Mouse (Mus musculus): ENCODE measurements at regions not wholly inside any gene's neighbourhood (a gene's known extent, or its start where the extent isn't known, plus 50 kb on each side); places are given as distances from the start of the nearest gene placed in this dataset.

DNA sequence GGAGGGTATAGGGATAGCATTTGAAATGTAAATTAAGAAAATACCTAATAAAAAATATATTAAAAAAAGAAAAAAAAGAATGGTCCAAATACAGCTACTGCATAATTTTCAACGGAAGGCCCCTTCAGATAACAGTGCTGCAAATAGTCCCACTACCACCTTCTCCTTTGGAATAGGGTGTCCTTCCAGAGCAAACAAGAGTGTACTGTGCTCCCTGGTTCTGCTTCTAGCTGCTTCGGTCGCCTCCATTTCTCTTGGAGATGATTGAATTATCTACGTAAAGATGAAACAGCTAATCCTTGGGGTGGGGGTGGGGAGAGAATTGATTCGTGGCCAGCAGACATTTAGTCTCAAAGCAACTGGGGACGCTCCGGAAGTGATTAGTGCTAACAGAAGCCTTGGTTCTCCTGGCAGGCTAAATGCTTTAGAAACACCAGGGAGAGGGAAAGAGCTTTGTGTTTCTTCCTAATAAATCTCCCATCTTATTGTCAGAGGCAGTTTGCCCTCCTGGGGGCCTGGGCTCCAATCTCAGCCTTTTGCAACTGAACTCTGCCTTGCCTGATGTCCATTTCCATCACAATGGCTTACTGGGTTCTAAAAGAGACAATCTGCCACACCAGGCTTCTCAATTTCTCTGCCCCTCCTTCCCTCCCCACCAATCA lies 184.5 kb upstream of the Tbl1xr1 start:
- TF ChIP-seq EP300 (IDR thresholded peaks at IDR 0.05; ENCODE audit: low read depth) (no peak), CTCF (IDR thresholded peaks at IDR 0.05; ENCODE audit: low read depth) (no peak)
- H3K27ac ChIP-seq (ENCODE audit: low read depth) = no peak overlapping the region
- H3K27me3 ChIP-seq (ENCODE audit: control insufficient read depth, insufficient read depth, low read length) = no peaks in the 10 kb centered on the region
- H3K9me3 ChIP-seq (replicated peaks; ENCODE audit: control insufficient read depth, low read length) = no peaks in the 10 kb centered on the region
- DNase-seq (ENCODE audit: low spot score) = no peak
- no peak overlapping the region for H3K9ac ChIP-seq (replicated peaks; ENCODE audit: low read depth, low read length)
- H3K36me3 ChIP-seq (replicated peaks; ENCODE audit: control insufficient read depth, insufficient read depth, low read length) = no peaks in the 10 kb centered on the region
- ATAC-seq (ENCODE audit: insufficient read depth, low read depth) = no peak
- 55% methylated on average over 7 of the region's 7 CpGs for WGBS
- H3K4me1 ChIP-seq (ENCODE audit: control insufficient read depth, insufficient read depth) = no peaks in the 10 kb centered on the region
- no peak overlapping the region for H3K4me3 ChIP-seq (ENCODE audit: low read depth, low read length)
- H3K4me2 ChIP-seq (ENCODE audit: low read depth, low read length) = no peak overlapping the region

DNA sequence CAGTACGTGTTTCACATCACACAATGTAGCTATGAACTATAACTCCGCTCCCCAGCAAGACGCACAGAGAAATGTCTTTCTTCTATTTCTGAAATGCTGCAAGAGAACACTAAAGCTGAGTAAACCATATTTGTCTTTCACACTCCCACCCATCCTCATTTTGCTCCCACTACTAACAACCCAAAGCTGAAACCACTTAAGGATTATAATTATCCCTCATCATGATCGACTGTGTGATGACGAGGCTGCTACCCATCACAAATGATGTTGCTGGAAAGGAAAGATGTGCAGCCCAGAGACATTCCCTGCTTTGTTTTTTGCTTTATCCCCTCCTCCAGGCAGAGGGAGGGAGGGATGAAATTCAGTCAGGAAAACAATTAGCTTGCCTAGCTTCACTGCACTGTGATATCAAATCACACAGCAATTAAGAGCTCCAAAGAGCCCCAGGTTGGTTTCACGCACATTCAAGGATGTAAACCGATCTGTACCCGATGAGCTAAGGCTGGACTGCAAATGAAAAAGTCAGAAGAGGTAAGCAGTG lies 183.5 kb upstream of the Tbl1xr1 start:
- Histone ChIP-seq H3K9me3 (replicated peaks; ENCODE audit: control insufficient read depth, low read length) (no peaks in the 10 kb centered on the region), H3K4me2 (ENCODE audit: low read depth, low read length) (no peak overlapping the region), H3K4me3 (ENCODE audit: low read depth, low read length) (no peak overlapping the region), H3K27me3 (ENCODE audit: control insufficient read depth, insufficient read depth, low read length) (no peaks in the 10 kb centered on the region), H3K27ac (ENCODE audit: low read depth) (no peak overlapping the region), H3K4me1 (ENCODE audit: control insufficient read depth, insufficient read depth) (no peaks in the 10 kb centered on the region), H3K9ac (replicated peaks; ENCODE audit: low read depth, low read length) (no peak overlapping the region), H3K36me3 (replicated peaks; ENCODE audit: control insufficient read depth, insufficient read depth, low read length) (no peaks in the 10 kb centered on the region)
- ATAC-seq (ENCODE audit: insufficient read depth, low read depth) (no peak), DNase-seq (ENCODE audit: low spot score) (no peak)
- TF ChIP-seq EP300 (IDR thresholded peaks at IDR 0.05; ENCODE audit: low read depth) (no peak), CTCF (IDR thresholded peaks at IDR 0.05; ENCODE audit: low read depth) (no peak)
- 57% methylated on average over 8 of the region's 8 CpGs for WGBS

DNA sequence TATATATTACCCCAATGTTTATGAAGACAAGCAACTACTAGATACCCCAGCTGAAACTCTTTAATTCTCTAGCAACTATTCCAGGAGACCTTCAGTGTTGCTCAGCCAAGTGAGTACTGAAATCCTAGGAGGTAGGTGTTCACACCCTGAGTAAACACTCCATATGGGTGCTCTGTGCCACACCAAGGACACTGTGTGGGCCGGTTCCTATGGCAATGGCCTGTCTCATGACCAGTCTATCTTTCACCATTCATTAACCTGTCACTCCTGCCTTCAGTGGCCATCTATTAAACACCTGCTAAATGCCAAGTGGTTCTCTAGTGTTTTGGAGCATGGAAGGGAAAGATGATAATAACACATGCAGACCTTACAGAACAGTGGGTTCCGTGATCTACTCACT lies 180.9 kb upstream of the Tbl1xr1 start:
- Histone ChIP-seq H3K4me2 (ENCODE audit: low read depth, low read length) (no peak overlapping the region), H3K27me3 (ENCODE audit: control insufficient read depth, insufficient read depth, low read length) (no peaks in the 10 kb centered on the region), H3K4me3 (ENCODE audit: low read depth, low read length) (no peak overlapping the region), H3K9me3 (replicated peaks; ENCODE audit: control insufficient read depth, low read length) (no peaks in the 10 kb centered on the region), H3K9ac (replicated peaks; ENCODE audit: low read depth, low read length) (no peak overlapping the region), H3K27ac (ENCODE audit: low read depth) (no peak overlapping the region), H3K36me3 (replicated peaks; ENCODE audit: control insufficient read depth, insufficient read depth, low read length) (no peaks in the 10 kb centered on the region), H3K4me1 (ENCODE audit: control insufficient read depth, insufficient read depth) (no peaks in the 10 kb centered on the region)
- DNase-seq (ENCODE audit: low spot score) (no peak), ATAC-seq (ENCODE audit: insufficient read depth, low read depth) (no peak)
- 82% methylated on average over 2 of the region's 2 CpGs for WGBS
- no peak for TF ChIP-seq CTCF (IDR thresholded peaks at IDR 0.05; ENCODE audit: low read depth)
- TF ChIP-seq EP300 (IDR thresholded peaks at IDR 0.05; ENCODE audit: low read depth) = no peak

DNA sequence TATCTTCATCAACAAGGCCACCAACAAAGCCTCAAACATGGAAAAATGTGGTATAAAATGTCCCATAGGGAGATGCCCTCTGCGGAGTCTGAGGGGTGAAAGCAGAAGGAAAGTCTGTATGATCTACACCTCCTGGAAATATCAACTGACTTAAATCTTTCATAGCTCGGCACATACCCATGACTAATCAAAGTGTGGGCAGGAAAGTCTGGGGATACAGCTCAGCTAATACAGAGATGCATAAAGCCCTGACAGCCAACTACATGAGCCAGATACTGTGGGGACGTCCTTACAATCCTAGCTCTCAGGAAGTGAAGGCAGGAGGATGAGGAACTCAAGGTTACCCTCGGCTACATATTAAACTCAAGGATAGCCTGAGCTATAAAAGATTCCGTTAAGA lies 178.2 kb upstream of the Tbl1xr1 start:
- Histone ChIP-seq H3K27me3 (ENCODE audit: control insufficient read depth, insufficient read depth, low read length) (no peaks in the 10 kb centered on the region), H3K27ac (ENCODE audit: low read depth) (no peak overlapping the region), H3K9ac (replicated peaks; ENCODE audit: low read depth, low read length) (no peak overlapping the region), H3K4me3 (ENCODE audit: low read depth, low read length) (no peak overlapping the region), H3K36me3 (replicated peaks; ENCODE audit: control insufficient read depth, insufficient read depth, low read length) (no peaks in the 10 kb centered on the region), H3K9me3 (replicated peaks; ENCODE audit: control insufficient read depth, low read length) (no peaks in the 10 kb centered on the region), H3K4me2 (ENCODE audit: low read depth, low read length) (no peak overlapping the region), H3K4me1 (ENCODE audit: control insufficient read depth, insufficient read depth) (no peaks in the 10 kb centered on the region)
- 62% methylated on average over 5 of the region's 5 CpGs for WGBS
- DNase-seq (ENCODE audit: low spot score) (no peak), ATAC-seq (ENCODE audit: insufficient read depth, low read depth) (no peak)
- no peak for TF ChIP-seq EP300 (IDR thresholded peaks at IDR 0.05; ENCODE audit: low read depth)
- no peak for TF ChIP-seq CTCF (IDR thresholded peaks at IDR 0.05; ENCODE audit: low read depth)

DNA sequence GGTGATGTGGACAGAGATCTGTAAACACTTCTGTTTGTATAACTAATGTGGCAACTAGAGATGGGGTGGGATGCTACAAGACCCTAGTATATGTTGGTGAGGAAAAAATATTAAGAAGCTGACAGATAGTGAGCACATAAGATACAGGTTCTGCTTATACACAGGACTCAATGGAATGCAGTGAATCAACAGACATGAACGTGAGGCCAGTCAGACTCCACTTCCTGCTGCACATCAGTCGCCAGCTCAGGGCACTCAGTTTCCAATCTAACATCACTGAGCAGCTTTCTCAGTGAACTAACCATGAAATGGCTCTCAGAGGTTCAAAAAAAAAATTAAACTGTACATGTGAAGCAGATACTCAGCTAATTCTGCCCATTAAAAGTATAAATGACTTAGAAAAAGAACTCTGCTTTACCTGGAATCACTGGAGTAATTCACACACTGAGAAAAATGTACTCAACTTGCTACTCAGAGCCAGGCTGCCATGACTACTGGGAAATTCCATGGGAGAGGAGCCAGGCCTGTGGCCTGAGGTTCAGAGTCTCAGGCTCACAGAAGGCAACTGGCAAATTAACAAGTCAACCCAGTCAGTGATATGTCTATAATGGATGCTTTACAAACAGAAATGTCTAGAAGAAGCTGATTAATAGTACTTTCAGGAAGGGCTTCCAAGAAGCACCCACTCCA lies 170.9 kb upstream of the Tbl1xr1 start:
- no peak overlapping the region for H3K9ac ChIP-seq (replicated peaks; ENCODE audit: low read depth, low read length)
- ATAC-seq (ENCODE audit: insufficient read depth, low read depth) = no peak
- H3K4me3 ChIP-seq (ENCODE audit: low read depth, low read length) = no peak overlapping the region
- 0 out of 2 replicates have a peak, but pooled peaks cover 2% of the 10 kb centered on the region for H3K4me1 ChIP-seq (ENCODE audit: control insufficient read depth, insufficient read depth)
- H3K27me3 ChIP-seq (ENCODE audit: control insufficient read depth, insufficient read depth, low read length) = no peaks in the 10 kb centered on the region
- no peak for DNase-seq (ENCODE audit: low spot score)
- no peak overlapping the region for H3K27ac ChIP-seq (ENCODE audit: low read depth)
- H3K4me2 ChIP-seq (ENCODE audit: low read depth, low read length) = no peak overlapping the region
- H3K9me3 ChIP-seq (replicated peaks; ENCODE audit: control insufficient read depth, low read length) = no peaks in the 10 kb centered on the region
- TF ChIP-seq CTCF (IDR thresholded peaks at IDR 0.05; ENCODE audit: low read depth) (no peak), EP300 (IDR thresholded peaks at IDR 0.05; ENCODE audit: low read depth) (no peak)
- 36% methylated on average over 2 of the region's 2 CpGs for WGBS
- no peaks in the 10 kb centered on the region for H3K36me3 ChIP-seq (replicated peaks; ENCODE audit: control insufficient read depth, insufficient read depth, low read length)

Measured in heart, postnatal 0 days (tissue).